Mouse (Mus musculus): ENCODE measurements around the gene Tnnc2. TPM values are rescaled to one million over a fixed set of nuclear protein-coding genes. Genes with fewer than 3 reads are reported as not detected.
"Not testable (repeated sequence)": the region's sequence is repeated elsewhere in the genome, so short reads cannot be mapped to it uniquely, and the experiment has no call there.

The Tnnc2 gene
- total RNA-seq (2021), result under 1 TPM in 1 of 2 experiments, not detected in 1; 0.53 TPM
- long read RNA-seq, experiment 1, transcript Tnnc2-201 (6 exons, 700 nt), result major isoform, 115 of 119 reads
- long read RNA-seq, experiment 1, partial matches to known transcripts, result 4 of 119 reads
- long read RNA-seq, experiment 1, other reads (novel, unspliced or antisense), result 0 of 119 reads
- long read RNA-seq, experiment 2, result 0 reads

DNA sequence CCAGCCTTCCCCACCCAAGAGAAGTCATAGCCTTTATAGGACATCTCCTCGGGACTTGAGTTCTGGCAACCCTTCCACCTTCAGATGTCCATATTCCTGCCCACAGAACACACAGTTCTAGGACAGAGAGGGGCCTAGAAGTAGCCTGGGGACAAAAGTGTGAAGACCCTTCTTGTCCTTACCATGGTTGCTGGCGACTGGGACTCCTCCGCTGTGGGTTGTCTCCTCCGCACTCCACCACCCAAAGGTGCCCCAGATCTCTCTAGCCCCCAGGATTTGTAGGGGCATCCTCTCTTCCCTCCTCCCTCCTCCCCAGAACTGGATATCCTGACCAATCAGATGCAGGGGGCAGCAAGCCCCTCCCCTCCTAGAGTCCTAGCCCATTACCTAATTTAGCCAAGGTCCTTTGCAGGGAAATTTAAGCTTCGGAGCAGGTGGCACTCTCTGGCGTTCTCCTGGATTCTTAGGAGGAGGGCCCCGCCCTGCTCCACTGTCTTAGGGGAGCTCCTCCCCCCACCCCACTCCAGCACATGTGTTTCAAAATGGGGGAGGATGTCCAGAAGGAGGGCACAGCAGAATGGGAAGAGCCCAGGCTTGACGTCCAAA lies at the start of gene Tnnc2:
Tnnc2 (minus strand) TSS at position 487 of the 606 bp plus-strand sequence.
- no peak for DNase-seq

DNA sequence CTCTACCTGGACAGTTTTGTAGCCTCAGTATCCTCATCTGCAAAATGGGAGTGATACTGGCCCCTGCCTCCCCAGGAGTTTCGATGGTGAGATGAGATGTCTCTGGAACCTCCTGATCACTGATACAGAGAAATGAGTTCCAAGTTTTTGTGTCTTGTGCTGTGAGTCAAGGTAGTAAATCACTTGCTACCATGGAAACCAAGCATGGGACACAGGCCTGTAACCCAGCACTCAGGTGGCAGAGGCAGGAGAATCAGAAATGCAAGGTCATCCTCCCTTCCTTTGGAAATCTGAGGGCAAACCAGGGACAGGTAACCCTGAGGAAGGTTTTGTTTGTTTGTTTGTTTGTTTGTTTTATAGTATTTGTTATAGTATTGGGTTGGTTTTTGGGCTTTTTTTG lies 49.3 kb upstream of the Tnnc2 start:
- no peak for DNase-seq

DNA sequence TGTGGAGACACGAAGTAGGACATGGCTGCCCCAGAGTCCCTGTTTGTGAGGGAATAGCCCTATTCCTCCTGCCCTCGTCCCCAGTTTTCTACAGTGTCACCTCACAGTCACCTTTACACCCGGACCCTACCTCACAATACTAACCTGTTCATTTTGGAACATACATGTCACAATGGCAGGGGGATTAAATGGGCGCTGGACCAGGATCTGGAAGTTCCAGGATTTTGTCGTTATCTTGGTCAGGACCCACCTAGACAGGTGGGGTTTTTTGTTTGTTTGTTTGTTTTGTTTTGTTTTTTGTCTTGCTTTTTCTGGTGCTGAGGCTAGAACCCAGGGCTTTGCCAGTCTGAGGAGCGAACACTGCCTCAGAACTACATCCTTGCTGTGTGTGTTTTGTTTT lies 48.7 kb upstream of the Tnnc2 start, which contains the start of gene Spata25:
Spata25 (minus strand) TSS at position 101 of the 400 bp plus-strand sequence.
- DNase-seq, result no peak

DNA sequence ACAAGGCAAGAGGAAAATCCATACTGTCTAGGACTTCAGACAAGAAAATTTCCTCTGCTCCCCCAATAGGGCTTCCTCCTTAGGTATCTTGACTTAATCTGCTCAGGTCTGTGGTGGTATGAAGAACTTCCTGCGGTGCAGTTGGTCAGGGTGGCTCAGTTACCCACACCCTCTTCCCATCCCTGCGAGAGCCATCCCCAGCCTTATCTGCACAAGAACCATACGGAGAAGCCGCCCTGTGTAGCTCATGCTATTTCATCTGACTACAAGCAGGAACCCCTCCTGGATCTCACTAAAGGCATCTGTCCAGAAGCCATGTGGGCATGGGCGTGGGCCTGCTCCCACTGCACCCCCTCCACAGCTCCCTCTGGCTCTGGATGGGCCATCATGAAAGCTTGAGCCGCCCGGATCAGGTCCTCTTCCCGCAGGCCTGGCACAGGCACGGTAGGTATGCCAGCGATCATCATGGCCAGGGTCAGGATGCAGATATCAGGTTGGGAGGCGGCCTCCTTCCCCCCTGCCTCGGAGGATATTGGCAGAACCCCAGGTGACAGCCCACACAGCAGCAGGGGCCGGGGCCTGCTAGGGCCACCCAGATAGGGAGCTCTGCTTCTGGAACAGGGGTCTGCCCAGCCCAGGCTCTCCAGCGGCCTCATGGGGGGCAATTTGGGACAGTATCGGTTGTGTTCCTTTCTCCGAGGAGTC lies 47.5 kb upstream of the Tnnc2 start:
- DNase-seq, result no peak

DNA sequence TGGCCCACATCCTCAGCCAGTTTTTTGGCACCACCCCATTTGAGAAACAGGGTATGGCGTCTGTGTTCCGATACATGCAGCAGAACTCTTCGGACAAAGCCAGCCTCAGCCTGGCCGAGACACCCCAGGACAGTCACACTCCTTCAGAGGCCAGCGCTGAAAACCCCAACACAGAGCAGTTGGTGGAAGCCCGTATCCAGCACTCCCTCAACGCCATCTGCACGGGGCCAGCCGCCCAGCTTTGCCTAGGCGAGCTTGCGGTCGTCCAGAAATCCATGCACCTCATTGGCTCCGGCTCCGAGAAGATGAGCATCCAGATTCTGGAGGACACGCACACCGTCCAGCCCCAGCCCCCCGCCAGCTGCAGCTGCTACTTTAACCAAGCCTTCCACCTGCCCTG lies 45.8 kb upstream of the Tnnc2 start:
- no peak for DNase-seq

DNA sequence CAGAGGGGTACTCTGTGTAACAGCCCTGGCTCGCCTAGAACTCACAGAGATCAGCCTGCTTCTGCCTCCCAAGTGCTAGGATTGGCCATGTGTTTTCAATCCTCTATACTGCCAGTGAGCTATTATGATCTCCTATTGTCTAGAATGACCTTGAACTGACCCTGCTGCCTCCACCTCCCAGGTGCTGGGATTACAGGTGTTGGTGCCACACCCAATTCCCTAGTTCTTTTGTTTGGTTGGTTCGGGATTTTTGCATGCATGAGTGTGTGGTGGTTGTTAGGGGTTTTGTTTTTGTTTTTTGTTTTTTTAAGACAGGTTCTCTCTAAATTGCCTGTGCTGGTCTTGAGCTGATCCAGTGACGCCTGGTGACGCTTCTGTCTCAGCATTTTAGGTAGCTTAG lies 44.2 kb upstream of the Tnnc2 start:
- no peak for DNase-seq

DNA sequence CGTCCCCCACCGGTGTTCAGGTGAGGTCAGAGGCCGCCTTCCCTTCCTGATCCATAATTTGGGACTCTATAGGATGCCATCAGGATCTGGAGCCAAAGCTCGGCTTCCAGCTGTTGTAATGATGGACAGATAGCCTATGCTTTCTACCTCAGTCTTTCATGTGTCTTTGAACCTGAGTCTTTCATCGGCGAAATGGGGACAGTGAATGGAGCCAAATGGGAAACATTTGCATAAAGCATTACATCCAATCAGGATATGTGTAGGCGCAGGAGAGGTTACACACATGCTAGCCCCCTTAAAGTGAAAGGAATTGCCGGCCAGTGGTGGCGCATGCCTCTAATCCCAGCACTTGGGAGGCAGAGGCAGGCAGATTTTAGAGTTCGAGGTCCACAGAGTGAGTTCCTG lies 43.4 kb upstream of the Tnnc2 start:
- DNase-seq, result peak in 1 of 2 experiments; percentile 40

DNA sequence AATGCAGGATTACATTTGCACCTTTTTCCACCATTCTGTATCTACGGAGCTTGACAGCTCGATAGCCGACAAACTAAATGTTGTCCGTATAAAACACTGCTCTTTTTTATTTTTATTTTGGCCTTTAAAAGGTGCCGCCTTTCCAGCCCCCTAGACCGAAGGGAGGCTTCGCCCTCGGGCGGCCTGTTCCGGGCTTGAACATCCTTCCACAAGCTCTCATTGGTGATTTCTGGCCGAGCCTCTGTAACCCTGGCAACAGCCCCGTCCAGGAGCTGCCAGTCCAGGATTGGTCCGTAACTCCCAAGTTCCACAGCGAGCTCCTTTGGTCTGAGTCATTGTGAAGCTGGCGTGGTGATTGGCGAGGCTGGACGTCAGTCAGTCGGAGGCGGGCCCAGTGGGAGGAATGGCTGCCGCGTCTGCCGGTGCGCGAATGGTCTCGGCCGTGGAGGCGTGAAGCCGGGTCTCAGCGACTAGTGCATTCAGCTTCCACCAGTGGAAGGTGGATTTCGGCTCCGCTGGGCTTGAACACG lies 42.9 kb upstream of the Tnnc2 start, which contains the start of gene Zswim1:
Zswim1 (plus strand) TSS at position 51 of the 530 bp plus-strand sequence.
- peak; percentile 99 to 100 for DNase-seq

DNA sequence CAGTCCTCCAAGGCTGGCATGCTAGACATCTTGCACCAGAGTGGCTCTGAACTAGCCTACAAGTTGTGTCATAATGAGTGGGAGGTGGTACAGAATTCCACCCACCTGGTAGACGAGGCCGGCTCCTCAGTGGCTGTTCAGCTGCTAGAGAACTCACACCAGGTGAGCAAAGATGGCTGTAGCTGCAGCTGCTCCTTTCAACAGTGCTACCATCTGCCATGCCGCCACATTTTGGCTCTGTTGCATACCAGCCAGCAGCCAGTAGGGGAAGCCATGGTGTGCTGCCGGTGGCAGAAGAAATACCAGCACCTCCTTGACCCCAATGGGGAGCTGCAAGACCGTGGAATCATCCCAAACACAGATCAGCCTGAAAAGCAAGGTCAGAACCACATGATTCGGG lies 41.3 kb upstream of the Tnnc2 start:
- DNase-seq, result no peak

DNA sequence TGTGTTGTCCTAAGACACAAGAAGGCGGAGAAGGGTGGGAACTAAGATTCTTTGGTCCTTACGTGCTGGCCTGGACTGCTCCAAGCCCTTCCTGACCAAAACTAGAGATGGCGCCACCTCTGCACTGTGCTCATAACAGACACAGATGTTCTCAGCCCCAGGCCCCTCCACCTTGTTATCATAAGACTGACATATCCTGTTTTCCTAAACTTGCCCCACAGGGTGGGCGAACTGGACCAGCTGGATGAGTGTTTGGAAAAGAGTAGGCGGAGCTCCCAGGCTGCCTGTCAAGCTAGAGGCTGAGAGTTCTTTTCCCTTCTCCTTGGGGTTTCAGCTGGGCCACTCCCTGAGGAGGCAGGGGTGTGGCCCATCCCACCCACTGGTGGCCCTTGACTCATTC lies 37.9 kb upstream of the Tnnc2 start:
- no peak for DNase-seq

DNA sequence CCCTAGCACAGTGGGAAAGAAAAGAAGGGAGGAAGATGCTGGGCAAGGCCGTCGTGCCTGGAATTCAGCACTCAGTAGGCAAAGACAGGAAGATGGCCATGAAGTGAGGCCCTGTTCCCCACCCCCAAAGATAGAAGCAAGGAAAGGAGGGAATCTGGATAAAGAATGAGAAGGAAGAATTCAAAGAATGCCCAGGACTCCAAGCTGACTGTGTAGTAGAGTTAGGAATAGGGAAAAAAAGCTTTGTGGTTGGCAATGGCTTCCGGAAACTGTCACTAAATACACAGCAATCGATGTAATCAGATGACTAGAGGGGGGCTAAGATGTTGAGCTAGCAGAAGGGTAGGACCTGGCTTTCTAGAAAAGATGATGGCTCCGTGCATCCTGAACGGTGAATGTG lies 37.4 kb upstream of the Tnnc2 start:
- no peak for DNase-seq

DNA sequence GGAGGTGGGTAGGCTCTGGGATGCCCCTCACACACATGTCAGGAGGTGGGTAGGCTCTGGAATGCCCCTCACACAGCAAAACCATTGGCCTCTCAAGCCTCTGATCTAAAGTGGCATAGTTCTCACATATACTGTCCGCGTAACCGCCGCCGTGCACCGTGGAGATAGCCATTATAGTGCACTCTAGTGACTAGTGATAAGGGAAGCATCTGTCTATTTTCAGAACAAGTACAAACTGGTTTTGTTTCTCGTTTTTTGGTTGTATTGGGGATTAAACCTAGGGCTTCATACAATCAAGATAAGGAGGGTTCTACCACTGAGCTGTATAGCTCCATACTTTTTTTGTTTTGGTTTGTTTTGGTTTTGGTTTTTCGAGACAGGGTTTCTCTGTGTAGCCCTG lies 36.1 kb upstream of the Tnnc2 start:
- DNase-seq, result no peak

DNA sequence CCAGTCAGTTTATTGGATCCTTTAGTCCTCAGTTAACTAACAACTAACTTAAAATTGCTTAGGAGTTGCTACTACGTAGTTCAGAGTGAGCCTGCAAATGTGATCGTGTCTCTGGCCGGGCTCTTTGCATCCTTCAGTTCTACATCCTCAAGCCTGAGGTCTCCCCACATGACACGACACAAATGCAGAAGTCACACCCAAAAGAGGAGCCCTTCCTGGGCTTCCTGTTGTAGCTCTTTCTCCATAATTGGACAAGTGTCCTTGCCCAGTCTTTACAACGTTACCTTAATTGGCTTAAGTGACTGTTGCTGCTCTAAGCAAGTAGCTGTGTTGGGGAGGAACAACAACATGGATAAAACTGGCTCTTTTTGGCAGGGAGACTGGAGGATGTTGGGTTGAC lies 35.6 kb upstream of the Tnnc2 start:
- no peak for DNase-seq

DNA sequence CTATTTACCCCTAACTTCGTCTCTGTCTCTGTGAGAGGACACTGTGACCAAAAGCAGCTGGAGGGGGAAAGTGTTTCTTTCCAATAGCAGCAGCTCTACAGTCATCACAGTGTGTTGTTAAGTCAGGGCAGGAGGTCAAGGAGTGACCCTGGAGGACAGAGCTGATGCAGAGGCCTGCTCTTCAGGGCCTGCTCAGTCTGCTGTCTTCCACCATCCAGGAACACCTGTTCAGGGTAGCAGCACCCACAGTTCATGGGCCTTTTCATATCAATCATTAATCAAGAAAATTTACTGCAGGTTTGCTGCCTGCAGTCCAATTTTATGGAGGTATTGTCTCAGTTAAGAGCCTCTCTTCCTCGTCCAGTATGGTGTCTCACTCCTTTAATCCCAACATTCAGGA lies 33.8 kb upstream of the Tnnc2 start:
- DNase-seq, result no peak

DNA sequence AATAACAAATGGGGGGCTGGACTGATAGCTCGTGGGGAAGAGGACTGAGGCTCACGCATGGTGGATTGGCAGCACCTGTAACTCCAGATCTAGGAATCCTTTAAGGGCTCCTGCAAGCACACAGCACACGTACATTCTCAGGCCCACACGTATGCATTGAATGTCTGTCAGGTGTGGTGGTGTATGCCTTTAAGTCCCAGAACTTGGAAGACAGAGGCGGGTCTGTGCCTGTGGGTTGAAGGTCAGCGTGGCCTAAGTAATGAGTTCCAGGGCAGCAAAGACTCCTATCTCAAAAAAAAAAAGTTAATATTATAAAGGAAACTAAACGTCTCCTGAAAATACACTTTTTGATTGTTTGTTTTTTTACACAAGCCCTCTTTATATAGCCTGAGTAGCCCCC lies 26.8 kb upstream of the Tnnc2 start:
- no peak for DNase-seq

DNA sequence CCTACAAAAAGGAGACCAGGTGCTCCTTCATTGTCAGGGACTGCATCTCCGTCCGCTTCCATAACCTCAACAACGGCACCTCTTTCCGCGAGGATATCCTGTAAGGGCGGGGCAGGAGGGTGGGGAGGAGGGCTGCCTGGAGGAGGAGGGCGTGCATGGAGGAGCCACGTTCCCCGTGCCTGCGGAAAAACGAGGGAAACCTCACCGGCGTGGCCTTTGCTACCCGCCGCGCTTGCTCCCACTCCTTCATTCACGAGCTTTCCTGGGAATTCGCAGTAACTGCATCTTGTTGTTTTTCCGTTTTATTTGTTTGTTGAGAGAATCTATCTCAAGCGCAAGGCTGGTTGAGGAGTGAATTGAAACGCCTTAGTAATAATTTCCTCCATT lies 25.6 kb upstream of the Tnnc2 start:
- peak in 1 of 2 experiments; percentile 60 for DNase-seq

DNA sequence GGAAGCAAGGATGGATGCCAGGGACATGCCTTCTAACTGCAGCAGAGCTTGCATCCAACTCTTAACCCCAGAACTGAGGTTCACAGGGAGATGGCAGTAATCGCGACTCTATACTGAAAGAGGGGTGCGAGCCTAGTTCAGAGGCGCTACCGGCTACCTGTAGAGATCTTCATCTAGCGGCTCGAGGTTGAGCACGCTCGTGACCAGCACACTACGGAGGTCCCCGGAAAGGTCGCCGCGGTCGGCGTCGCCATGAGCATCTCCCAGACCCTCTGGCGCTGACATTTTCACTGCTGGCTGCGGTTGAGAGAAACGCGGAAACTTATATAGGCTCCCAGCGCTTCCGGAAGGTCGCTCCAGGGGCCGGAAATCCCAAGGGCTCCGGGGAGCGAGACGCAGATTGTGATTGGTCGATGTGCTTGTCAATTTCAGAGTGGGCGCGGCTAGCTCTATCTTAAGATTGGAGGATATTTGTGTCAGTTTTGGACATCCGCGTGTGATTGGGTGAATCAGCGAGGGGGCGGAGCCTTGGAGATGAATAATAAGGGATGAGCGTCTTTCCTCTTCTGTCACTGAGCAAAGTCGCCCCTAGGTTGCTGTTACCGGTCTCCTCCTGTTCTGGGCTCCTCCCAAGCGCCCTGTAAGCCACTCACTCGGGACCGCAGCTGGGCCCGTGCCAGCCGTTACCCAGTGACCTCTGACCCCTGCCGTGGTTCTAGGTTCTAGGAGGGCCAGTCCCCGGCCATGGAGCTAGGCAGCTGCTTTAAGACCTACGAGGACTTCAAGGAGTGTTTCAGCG lies 25.0 kb upstream of the Tnnc2 start, which contains the start of the genes Acot8 and Zswim3:
Acot8 (minus strand) TSS at position 350 of the 799 bp plus-strand sequence.
Zswim3 (plus strand) TSS at position 566 of the 799 bp plus-strand sequence.
- DNase-seq, result peak; percentile 95 to 96

DNA sequence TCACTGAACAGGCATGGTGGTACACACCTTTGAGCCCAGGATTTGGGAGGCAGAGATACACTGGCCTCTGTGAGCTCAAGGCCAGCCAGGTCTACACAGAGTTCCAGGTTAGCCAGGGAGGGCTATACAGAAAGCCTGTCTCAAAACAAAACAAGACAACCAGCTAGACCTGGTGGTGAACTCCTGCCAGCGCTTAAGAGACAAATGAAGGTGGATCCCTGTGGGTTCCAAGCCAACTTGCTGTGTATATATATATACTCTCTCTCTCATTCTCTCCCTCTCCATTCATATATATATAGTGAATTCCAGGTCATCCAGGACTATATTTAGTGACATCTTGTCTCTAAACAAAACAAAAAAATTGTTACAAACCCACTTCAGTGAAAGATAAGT lies 24.1 kb upstream of the Tnnc2 start:
- no peak for DNase-seq

DNA sequence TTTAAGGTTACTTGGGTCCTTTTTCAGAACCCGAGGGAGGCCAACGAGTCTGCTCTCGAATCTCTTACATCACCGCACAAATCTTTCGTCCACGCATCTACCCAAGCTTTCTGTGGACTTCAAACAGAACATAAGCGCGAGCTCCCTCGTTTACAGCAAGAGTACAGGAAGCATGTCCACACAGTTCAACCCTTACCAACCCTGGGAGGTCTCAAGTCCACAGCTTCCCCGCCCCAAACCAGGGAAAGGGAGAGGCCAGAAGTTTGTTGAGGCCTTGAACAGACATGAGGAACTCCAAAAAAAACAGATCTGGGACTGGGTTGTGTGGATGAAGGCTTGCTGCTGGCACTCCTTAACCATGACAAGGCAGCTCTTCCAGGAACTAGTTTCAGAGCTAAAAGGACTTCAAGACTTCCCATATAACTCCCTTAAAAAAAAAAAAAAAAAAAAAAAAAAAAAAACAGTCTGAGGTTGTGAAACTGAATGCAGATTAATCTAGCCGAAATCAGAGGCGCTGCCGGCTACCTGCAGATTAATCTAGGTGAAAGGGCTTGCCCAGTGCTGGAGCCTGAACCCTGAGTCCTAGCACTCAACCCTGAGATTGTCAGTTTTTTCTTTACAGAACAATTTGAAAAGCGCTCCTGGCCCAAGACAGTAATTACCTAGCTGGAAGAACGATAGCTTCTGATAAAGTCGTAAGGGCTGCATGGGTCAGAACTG lies 23.6 kb upstream of the Tnnc2 start:
- no peak for DNase-seq

DNA sequence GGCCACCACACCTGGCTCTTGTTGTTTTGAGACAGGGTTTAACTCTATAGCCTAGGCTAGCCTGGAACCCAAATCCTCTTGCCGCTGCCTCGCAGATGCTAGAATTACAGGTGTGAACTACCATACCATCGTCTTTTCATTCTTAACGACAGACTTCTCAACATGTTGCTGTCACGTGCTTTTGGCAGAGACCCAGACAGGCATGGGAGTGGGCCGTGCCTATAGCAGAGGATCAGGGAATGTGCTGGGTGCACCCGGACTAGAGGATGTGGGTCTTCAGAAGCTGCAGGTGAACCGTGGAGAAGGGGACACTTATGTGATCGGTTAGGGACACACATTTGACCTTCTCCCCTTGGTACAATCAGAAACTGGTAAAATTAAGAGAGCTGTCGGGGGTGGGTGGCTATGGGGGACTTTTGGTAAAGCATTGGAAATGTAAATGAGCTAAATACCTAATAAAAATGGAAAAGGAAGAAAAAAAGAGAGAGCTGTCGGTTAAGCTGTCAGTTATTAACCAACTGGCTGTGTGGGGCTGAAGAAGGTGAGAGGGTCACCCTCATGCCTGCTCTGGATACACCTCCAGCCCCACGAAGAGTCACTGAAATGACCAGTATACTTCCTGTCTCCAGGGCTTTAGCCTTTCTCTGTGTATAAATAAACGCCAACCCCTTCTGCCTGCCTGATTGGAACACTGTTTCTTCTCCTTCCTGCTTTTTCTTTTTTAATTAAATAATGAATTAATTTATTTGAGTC lies 20.7 kb upstream of the Tnnc2 start:
- DNase-seq, result no peak

DNA sequence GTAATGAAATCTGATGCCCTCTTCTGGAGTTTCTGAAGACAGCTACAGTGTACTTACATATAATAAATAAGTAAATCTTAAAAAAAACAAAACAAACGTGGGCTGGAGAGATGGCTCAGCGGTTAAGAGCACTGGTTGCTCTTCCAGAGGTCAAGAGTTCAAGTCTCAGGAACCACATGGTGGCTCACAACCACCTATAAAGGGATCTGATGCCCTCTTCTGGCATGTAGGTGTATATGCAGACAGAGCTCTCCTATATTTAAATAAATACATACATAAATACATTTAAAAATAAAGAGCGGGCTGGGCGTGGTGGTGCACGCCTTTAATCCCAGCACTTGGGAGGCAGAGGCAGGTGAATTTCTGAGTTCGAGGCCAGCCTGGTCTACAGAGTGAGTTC lies 18.8 kb upstream of the Tnnc2 start:
- not testable (repeated sequence) for DNase-seq

Measured in adrenal gland, postnatal 36 days (tissue).